Mouse (Mus musculus) forebrain, embryonic 16.5 days (tissue): ENCODE measurements around the gene Chtf18. TPM values are rescaled to one million over a fixed set of nuclear protein-coding genes. Genes with fewer than 3 reads are reported as not detected.
"Not testable (repeated sequence)": the region's sequence is repeated elsewhere in the genome, so short reads cannot be mapped to it uniquely, and the experiment has no call there.

Experiments
- ATAC-seq: fragments of 200-750 bp; cut with Nextera tagmentation; 2 replicates; pipeline ENCODE4 v1.8.0; 2017; ENCODE audit warnings: mild to moderate bottlenecking, moderate library complexity
- H3K27ac ChIP-seq: fragments of 300-500 bp; sonication (generic); 2 replicates; pipeline ENCODE4 v1.5.1; 2014; ENCODE audit warnings: low read length, control low read depth
- H3K27me3 ChIP-seq: fragments of 300-500 bp; sonication (generic); replicated peaks from 2 replicates; pipeline ENCODE4 v1.6.1; 2014; ENCODE audit warnings: low read length; ENCODE audit not compliant: control insufficient read depth, insufficient read depth
- H3K36me3 ChIP-seq: fragments of 300-500 bp; sonication (generic); 2 replicates; pipeline ENCODE4 v1.6.1; 2014; ENCODE audit not compliant: control insufficient read depth, insufficient read depth
- H3K4me1 ChIP-seq: fragments of 300-500 bp; sonication (generic); replicated peaks from 2 replicates; pipeline ENCODE4 v1.6.1; 2014; ENCODE audit warnings: low read length; ENCODE audit not compliant: control insufficient read depth, insufficient read depth
- H3K4me2 ChIP-seq: fragments of 300-500 bp; sonication (generic); 2 replicates; pipeline ENCODE4 v1.6.1; 2014; ENCODE audit warnings: mild to moderate bottlenecking, low read length, control low read depth
- H3K4me3 ChIP-seq: fragments of 300-500 bp; sonication (generic); replicated peaks from 2 replicates; pipeline ENCODE4 v1.5.1; 2014; ENCODE audit warnings: mild to moderate bottlenecking, low read length, control low read depth
- H3K9ac ChIP-seq: fragments of 300-500 bp; sonication (generic); replicated peaks from 2 replicates; pipeline ENCODE4 v1.6.1; 2014; ENCODE audit warnings: low read depth, low read length, control low read depth
- H3K9me3 ChIP-seq: fragments of 300-500 bp; sonication (generic); 2 replicates; pipeline ENCODE4 v1.6.1; 2016; ENCODE audit warnings: low read length; ENCODE audit not compliant: control insufficient read depth
- WGBS: fragments of 180-500 bp; shearing (Covaris S2); extraction: QIAGEN DNeasy Blood & Tissue Kit; methylation state at CpG from one replicate; pipeline ENCODE4 v1.1.7; 2014; 5-methylcytosine and 5-hydroxymethylcytosine counted together
- polyA plus RNA-seq: library from polyadenylated mRNA; unstranded; fragments of >200 nt; fragmentation: Nextera tagmentation; extraction: Ambion mirVana; gene quantifications from 2 replicates; pipeline ENCODE4 v1.2.1, GENCODE M21; 2015

The Chtf18 gene
- polyA plus RNA-seq, 1 experiment from 2014 or later = 12.7 TPM

DNA sequence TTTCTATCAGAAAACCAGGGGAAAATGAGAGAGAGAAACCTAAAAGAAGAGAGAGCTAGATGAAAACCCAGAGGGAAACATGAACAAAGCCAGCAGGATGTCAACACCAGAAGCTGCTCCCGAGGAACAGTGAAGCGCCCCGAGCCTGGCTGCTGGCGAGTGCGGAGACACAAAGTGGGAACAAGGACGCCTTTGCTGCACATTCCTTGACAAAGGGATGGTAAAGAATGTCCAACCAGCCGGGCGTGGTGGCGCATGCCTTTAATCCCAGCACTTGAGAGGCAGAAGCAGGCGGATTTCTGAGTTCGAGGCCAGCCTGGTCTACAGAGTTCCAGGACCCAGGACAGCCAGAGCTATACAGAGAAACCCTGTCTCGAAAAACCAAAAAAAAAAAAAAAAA, 14.3 kb upstream of the Chtf18 start:
- WGBS = 72% methylated on average over 12 of the region's 12 CpGs
- not testable (repeated sequence) for H3K27ac ChIP-seq, H3K9me3 ChIP-seq, H3K27me3 ChIP-seq, H3K9ac ChIP-seq, H3K36me3 ChIP-seq, H3K4me2 ChIP-seq, ATAC-seq, H3K4me3 ChIP-seq, H3K4me1 ChIP-seq

DNA sequence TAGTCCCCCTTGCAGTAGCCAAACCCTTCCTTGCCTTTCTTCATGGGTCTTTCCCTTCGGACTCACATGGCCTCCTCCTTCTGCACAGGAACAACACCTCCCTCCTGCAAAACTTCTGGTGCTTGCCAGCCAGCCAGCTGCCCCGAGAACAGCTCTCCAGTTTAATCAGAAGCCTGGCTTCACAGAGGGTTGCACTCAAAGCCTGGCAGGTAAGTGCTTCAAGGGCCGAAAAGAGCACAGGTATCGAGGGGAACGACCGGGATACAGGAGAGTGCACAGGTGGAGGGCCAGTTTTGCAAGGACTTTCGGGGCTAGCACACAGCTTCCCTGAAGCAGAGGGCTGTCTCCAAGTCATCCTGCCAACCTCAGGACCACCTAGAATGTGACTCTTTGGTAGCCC, 11.6 kb upstream of the Chtf18 start:
- WGBS = 80% methylated on average over 7 of the region's 7 CpGs
- Histone ChIP-seq H3K27ac (no peak overlapping the region), H3K27me3 (no peaks in the 10 kb centered on the region), H3K9ac (no peak overlapping the region), H3K36me3 (no peaks in the 10 kb centered on the region), H3K4me3 (no peak overlapping the region), H3K4me2 (no peak overlapping the region), H3K4me1 (no peaks in the 10 kb centered on the region), H3K9me3 (no peaks in the 10 kb centered on the region)
- no peak for ATAC-seq

DNA sequence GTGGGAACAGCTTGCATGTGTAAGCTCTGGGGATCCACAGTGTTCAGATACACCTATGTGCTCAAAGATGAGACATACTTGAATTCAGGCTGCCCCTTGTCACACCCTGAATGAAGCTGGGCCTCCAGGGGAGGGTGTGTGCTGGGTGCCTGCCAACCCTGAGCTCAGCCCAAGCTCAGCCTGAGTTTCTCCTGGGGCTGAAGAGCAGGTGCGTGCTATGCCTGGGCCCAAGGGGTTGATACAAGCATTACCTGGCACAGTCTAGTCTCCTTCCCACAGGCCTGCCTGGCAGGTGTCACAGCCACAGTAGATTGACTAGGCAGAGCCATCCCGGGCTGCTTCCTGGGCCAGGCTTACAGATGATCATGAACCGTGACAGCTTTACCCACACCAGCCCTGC, 8.5 kb upstream of the Chtf18 start, which contains the start of gene Mslnl:
Gene Mslnl (plus strand): TSS at position 298 of the 400 bp plus-strand sequence.
- WGBS = 87% methylated on average over 3 of the region's 3 CpGs
- Histone ChIP-seq H3K4me3 (no peak within 1 kb of the TSS), H3K27ac (no peak within 1 kb of the TSS), H3K4me2 (no peak within 1 kb of the TSS), H3K9ac (0 out of 2 replicates have a peak within 1 kb of the TSS, but pooled peaks have one; percentile 9), H3K9me3 (no peaks in the 10 kb centered on the region), H3K27me3 (no peaks in the 10 kb centered on the region), H3K4me1 (no peaks in the 10 kb centered on the region), H3K36me3 (no peaks in the 10 kb centered on the region)
- ATAC-seq = no peak

DNA sequence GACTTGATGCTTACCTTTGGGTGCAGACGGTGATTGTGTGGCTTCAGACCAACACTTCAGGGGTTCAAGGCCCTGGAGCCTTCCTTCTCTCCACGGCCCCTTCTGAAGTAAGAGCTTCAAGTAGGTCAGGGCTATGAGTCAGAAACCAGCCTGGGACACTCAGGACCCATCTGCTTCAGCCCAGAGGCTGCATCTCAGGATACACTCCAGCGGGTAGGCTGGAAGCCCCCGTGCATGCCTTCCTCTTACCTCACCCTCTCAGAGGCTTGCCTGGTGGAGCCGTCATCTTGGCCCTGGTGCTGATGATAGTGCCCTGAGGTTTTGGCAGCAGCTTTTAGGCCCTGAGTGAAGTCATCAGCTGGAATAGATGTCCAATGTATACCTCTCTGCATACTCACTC, 8.0 kb upstream of the Chtf18 start:
- no peak for ATAC-seq
- Histone ChIP-seq H3K4me2 (no peak overlapping the region), H3K9me3 (no peaks in the 10 kb centered on the region), H3K9ac (no peak overlapping the region), H3K36me3 (no peaks in the 10 kb centered on the region), H3K4me1 (no peaks in the 10 kb centered on the region), H3K27ac (no peak overlapping the region), H3K4me3 (no peak overlapping the region), H3K27me3 (no peaks in the 10 kb centered on the region)
- 87% methylated on average over 5 of the region's 5 CpGs for WGBS

DNA sequence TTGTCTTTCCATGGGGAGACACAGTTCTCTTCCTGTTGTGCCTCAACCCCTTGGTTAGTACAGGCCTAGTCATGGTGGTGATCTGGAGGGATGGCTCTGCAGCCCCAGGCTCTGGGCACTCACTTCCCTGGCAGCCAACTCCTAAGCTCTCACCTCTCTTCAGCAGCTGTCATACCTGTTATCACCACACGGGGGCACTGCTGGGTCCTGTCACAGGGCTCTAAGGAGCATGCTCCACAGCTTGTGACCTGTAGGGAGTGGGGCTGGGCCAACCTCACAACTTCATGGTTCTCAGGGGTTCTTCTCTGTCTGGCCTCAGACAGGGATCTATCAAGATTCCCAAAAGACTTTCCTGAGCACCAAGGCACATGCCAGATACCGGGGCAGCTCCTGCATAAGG, 4.9 kb upstream of the Chtf18 start:
- peaks cover 9% of the 10 kb centered on the region for H3K4me1 ChIP-seq
- no peaks in the 10 kb centered on the region for H3K27me3 ChIP-seq
- WGBS = 15% methylated on average over 2 of the region's 2 CpGs
- no peak overlapping the region for H3K9ac ChIP-seq
- no peak for ATAC-seq
- no peak overlapping the region for H3K27ac ChIP-seq
- H3K4me2 ChIP-seq = no peak overlapping the region
- no peaks in the 10 kb centered on the region for H3K36me3 ChIP-seq
- no peak overlapping the region for H3K4me3 ChIP-seq
- no peaks in the 10 kb centered on the region for H3K9me3 ChIP-seq

DNA sequence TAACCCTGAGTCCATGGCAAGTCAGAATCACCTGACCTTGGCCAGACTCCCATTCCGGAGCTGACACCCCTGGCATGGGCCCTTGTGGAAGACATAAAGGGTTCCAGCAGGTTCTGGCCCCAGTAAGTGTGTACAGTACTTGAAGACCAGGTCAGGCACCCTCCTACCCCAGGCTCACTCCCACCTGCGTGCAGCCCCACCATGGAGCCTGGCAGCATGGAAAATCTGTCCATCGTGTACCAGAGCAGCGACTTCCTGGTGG, 721 bp upstream of the Chtf18 start:
- Histone ChIP-seq H3K4me3 (peak overlapping the region; percentile 79), H3K27ac (no peak overlapping the region), H3K4me1 (peaks cover 18% of the 10 kb centered on the region), H3K36me3 (no peaks in the 10 kb centered on the region), H3K9me3 (no peaks in the 10 kb centered on the region), H3K27me3 (no peaks in the 10 kb centered on the region), H3K4me2 (peak overlapping the region; percentile 70), H3K9ac (peak overlapping the region; percentile 85)
- 28% methylated on average over 4 of the region's 4 CpGs for WGBS
- ATAC-seq = no peak

DNA sequence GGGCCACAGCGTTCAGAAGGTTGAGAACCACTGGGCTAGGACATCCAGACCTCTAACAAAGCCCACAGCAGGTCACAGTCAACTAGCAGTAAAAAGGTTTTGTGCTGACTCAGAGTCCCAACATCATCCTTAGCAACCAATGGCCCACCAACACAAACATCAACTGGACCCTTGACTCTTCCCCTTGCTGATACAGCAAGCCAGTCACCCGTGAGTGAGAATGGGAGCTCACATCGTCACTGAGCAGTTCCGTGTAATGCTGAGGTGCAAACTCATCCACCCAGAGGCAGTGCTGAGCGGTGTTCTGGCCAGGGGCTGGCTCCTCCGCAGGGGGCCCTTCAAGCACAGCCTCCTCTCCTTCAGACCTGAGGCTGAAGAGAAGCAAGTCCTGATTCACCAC, 2.0 kb downstream of the Chtf18 start:
- Histone ChIP-seq H3K36me3 (no peaks in the 10 kb centered on the region), H3K9ac (no peak overlapping the region), H3K27me3 (no peaks in the 10 kb centered on the region), H3K9me3 (no peaks in the 10 kb centered on the region), H3K4me3 (no peak overlapping the region), H3K27ac (no peak overlapping the region), H3K4me2 (no peak overlapping the region), H3K4me1 (peaks cover 18% of the 10 kb centered on the region)
- no peak for ATAC-seq
- WGBS = 78% methylated on average over 6 of the region's 6 CpGs

DNA sequence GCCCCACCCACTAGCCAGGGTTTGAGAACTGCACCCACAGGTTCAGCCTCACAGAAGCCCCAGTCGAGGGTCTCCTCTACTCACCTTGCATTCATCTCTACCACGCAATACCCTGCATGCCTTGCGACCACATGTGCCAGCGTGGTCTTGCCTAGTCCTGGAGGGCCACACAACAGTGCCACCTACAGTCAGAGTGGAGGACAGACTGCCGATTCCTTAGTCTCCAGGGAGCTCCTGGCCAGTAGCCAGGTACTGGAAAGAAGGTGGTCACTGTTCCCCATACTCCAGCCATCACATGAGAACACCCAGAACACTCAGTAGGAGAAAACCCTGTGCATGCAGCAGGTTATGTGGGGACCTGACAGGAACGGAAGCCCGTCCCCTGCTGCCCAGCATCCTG, 3.3 kb downstream of the Chtf18 start:
- H3K4me3 ChIP-seq = no peak overlapping the region

DNA sequence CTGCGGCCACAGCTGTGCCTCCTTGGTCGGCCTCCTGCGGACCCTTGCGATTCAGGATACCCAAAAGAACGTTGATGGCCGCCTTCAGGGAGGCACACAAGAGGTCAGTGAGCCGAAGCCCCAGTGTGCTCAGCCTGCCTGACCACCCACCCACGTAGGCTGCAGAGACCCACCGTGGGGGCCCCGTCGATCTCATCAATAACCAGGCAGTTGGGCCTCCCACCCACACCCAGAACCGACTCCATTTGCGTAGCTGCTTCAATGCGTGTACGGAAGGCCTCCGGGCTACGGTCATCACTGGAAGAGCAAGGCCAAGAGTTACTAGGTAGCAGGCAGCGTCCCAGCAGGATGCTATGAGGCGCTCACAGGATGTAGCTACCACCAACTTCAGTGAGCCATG, 3.7 kb downstream of the Chtf18 start:
- Histone ChIP-seq H3K4me1 (peaks cover 17% of the 10 kb centered on the region), H3K27me3 (no peaks in the 10 kb centered on the region), H3K4me2 (no peak overlapping the region), H3K9ac (no peak overlapping the region), H3K27ac (no peak overlapping the region), H3K36me3 (no peaks in the 10 kb centered on the region), H3K9me3 (no peaks in the 10 kb centered on the region), H3K4me3 (no peak overlapping the region)
- ATAC-seq = no peak
- WGBS = 96% methylated on average over 19 of the region's 19 CpGs

More for the DNA sequence above, 3.3 kb downstream of the Chtf18 start:
- WGBS = 77% methylated on average over 7 of the region's 7 CpGs
- no peaks in the 10 kb centered on the region for H3K36me3 ChIP-seq
- H3K4me1 ChIP-seq = peaks cover 18% of the 10 kb centered on the region
- H3K9ac ChIP-seq = no peak overlapping the region
- H3K4me2 ChIP-seq = no peak overlapping the region
- H3K9me3 ChIP-seq = no peaks in the 10 kb centered on the region
- no peak overlapping the region for H3K27ac ChIP-seq
- no peak for ATAC-seq
- no peaks in the 10 kb centered on the region for H3K27me3 ChIP-seq

DNA sequence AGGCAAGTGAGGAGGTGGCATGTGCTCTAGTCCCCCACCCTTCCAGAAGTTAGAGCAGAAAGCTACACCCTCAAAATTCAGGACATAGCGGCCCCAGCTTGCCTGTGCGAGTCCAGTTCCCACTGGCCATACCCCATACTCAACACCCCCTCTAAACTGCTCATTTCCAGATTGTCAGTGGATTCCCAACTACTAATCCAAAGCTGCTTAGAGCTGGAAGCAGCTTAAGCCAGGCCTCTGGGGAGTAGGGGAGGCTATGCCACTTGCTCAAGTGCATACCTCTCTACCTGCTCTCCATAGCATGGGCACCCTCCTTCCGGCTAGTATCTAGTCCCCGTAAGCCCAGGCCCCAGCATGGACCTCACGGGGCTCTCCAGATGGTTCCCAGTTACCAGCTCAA, 5.7 kb downstream of the Chtf18 start:
- Histone ChIP-seq H3K4me3 (no peak overlapping the region), H3K36me3 (no peaks in the 10 kb centered on the region), H3K27me3 (peaks cover 18% of the 10 kb centered on the region), H3K9me3 (no peaks in the 10 kb centered on the region), H3K27ac (no peak overlapping the region), H3K4me2 (no peak overlapping the region), H3K9ac (no peak overlapping the region), H3K4me1 (peaks cover 11% of the 10 kb centered on the region)
- 95% methylated on average over 5 of the region's 5 CpGs for WGBS
- ATAC-seq = no peak
